Mouse (Mus musculus): ENCODE data around the gene Cxcr3. TPM values are rescaled to one million over a fixed set of nuclear protein-coding genes. Genes with fewer than 3 reads are reported as not detected.

The Cxcr3 gene
- total and polyA plus RNA-seq, 2 experiments from 2014 or later = 0.20 to 0.33 TPM

GRCm38 (mm10) chrX:101698232-101698631 lies 35.8 kb downstream of the Cxcr3 start:
- no peaks in the 10 kb centered on the region for H3K4me1 ChIP-seq (ENCODE audit: insufficient read depth, low read length)
- H3K27ac ChIP-seq (ENCODE audit: low read depth, low read length) = no peak overlapping the region
- DNase-seq (ENCODE audit: low spot score) = no peak
- peaks cover 8% of the 10 kb centered on the region; the same call in 1 of the 2 replicates for H3K9me3 ChIP-seq (ENCODE audit: low read length)
- ATAC-seq (ENCODE audit: low FRiP score) = no peak
- no peak overlapping the region for H3K4me3 ChIP-seq (ENCODE audit: low read depth, low read length)
- no peaks in the 10 kb centered on the region for H3K27me3 ChIP-seq (ENCODE audit: insufficient read depth, low read length)
- no peak overlapping the region for H3K4me2 ChIP-seq (ENCODE audit: low read depth, low read length, poor library complexity, severe bottlenecking)
- H3K9ac ChIP-seq (replicated peaks; ENCODE audit: low read length, poor library complexity, severe bottlenecking) = no peak overlapping the region
- H3K36me3 ChIP-seq (ENCODE audit: insufficient read depth, low read length) = no peaks in the 10 kb centered on the region
- WGBS = 57% methylated on average over 23 of the region's 23 CpGs
- no peak for TF ChIP-seq CTCF (IDR thresholded peaks at IDR 0.05)

- peaks cover 8% of the 10 kb centered on the region; the same call in 1 of the 2 replicates for H3K9me3 ChIP-seq (ENCODE audit: low read length)
- H3K27me3 ChIP-seq (ENCODE audit: insufficient read depth, low read length) = no peaks in the 10 kb centered on the region
- ATAC-seq (ENCODE audit: low FRiP score) (no peak), DNase-seq (ENCODE audit: low spot score) (no peak)
- TF ChIP-seq CTCF (IDR thresholded peaks at IDR 0.05) = no peak
- H3K36me3 ChIP-seq (ENCODE audit: insufficient read depth, low read length) = no peaks in the 10 kb centered on the region
- no peak overlapping the region for H3K9ac ChIP-seq (replicated peaks; ENCODE audit: low read length, poor library complexity, severe bottlenecking)
- WGBS = 77% methylated on average over 50 of the region's 54 CpGs
- H3K4me2 ChIP-seq (ENCODE audit: low read depth, low read length, poor library complexity, severe bottlenecking) = no peak overlapping the region
- H3K4me1 ChIP-seq (ENCODE audit: insufficient read depth, low read length) = no peaks in the 10 kb centered on the region
- no peak overlapping the region for H3K4me3 ChIP-seq (ENCODE audit: low read depth, low read length)
- no peak overlapping the region for H3K27ac ChIP-seq (ENCODE audit: low read depth, low read length)
These were observed 36.5 kb downstream of the Cxcr3 start for GRCm38 (mm10) chrX:101697537-101697936.

GRCm38 (mm10) chrX:101695686-101696085 lies 38.4 kb downstream of the Cxcr3 start:
- H3K4me3 ChIP-seq (ENCODE audit: low read depth, low read length) = no peak overlapping the region
- peaks cover 8% of the 10 kb centered on the region; the same call in 1 of the 2 replicates for H3K9me3 ChIP-seq (ENCODE audit: low read length)
- WGBS = 94% methylated on average over 27 of the region's 27 CpGs
- TF ChIP-seq CTCF (IDR thresholded peaks at IDR 0.05) = no peak
- H3K27me3 ChIP-seq (ENCODE audit: insufficient read depth, low read length) = no peaks in the 10 kb centered on the region
- H3K27ac ChIP-seq (ENCODE audit: low read depth, low read length) = no peak overlapping the region
- no peaks in the 10 kb centered on the region for H3K36me3 ChIP-seq (ENCODE audit: insufficient read depth, low read length)
- ATAC-seq (ENCODE audit: low FRiP score) = no peak
- DNase-seq (ENCODE audit: low spot score) = no peak
- no peak overlapping the region for H3K9ac ChIP-seq (replicated peaks; ENCODE audit: low read length, poor library complexity, severe bottlenecking)
- H3K4me1 ChIP-seq (ENCODE audit: insufficient read depth, low read length) = no peaks in the 10 kb centered on the region
- no peak overlapping the region for H3K4me2 ChIP-seq (ENCODE audit: low read depth, low read length, poor library complexity, severe bottlenecking)

Other genes starting within 250 kb of the Cxcr3 start
- 25.6 and 36.9 TPM in 2 replicates for gene Taf1, start 201.5 kb downstream of the Cxcr3 start, total RNA-seq (2014; rRNA removed)
- gene Taf1, start 201.5 kb downstream of the Cxcr3 start, polyA plus RNA-seq (2015; fragmentation: Nextera tagmentation; extraction: Ambion mirVana) = 9.9 and 13.4 TPM in 2 replicates
- 125 and 174 TPM in 2 replicates for gene Ogt, start 94.2 kb downstream of the Cxcr3 start, total RNA-seq (2014; rRNA removed)
- 97.6 and 110 TPM in 2 replicates for gene Ogt, start 94.2 kb downstream of the Cxcr3 start, polyA plus RNA-seq (2015; fragmentation: Nextera tagmentation; extraction: Ambion mirVana)
- gene Gm4779, start 60.2 kb upstream of the Cxcr3 start, total RNA-seq (2014; rRNA removed) = not detected in 2 replicates
- gene Gm4779, start 60.2 kb upstream of the Cxcr3 start, polyA plus RNA-seq (2015; fragmentation: Nextera tagmentation; extraction: Ambion mirVana) = not detected in 2 replicates
- not detected in 2 replicates for gene 8030474K03Rik, start 60.4 kb upstream of the Cxcr3 start, total RNA-seq (2014; rRNA removed)
- not detected in 2 replicates for gene 8030474K03Rik, start 60.4 kb upstream of the Cxcr3 start, polyA plus RNA-seq (2015; fragmentation: Nextera tagmentation; extraction: Ambion mirVana)
- 13.0 and 22.1 TPM in 2 replicates for gene Nhsl2, start 115.1 kb upstream of the Cxcr3 start, total RNA-seq (2014; rRNA removed)
- 4.3 and 6.7 TPM in 2 replicates for gene Nhsl2, start 115.1 kb upstream of the Cxcr3 start, polyA plus RNA-seq (2015; fragmentation: Nextera tagmentation; extraction: Ambion mirVana)

Data from midbrain, postnatal 0 days (tissue).